Mouse (Mus musculus): ENCODE results near the gene Slc2a3.
"Not testable (repeated sequence)": the region's sequence is repeated elsewhere in the genome, so short reads cannot be mapped to it uniquely, and the experiment has no call there.

The Slc2a3 gene

GRCm38 (mm10) chr6:122703706-122704105 is 97.7 kb downstream of the Slc2a3 start:
- DNase-seq, result no peak

DNA sequence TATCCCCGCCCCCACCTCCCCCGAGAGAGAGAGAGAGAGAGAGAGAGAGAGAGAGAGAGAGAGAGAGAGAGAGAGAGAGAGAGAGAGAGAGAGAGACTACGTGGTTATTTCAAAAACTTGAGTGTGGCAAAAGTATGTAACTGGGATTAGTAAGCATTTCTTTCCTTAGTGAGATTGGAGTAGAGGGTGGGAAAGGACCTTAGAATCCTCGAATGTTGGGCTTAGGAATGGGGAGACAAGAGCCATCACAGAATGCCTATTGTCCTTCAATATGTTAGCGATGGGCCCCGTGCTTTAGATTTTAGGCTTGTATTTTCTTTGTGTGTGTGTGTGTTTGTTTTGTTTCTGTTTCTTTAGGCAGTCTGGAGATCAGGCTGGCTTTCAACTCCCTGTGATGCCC is 98.2 kb downstream of the Slc2a3 start:
- DNase-seq, result no peak

DNA sequence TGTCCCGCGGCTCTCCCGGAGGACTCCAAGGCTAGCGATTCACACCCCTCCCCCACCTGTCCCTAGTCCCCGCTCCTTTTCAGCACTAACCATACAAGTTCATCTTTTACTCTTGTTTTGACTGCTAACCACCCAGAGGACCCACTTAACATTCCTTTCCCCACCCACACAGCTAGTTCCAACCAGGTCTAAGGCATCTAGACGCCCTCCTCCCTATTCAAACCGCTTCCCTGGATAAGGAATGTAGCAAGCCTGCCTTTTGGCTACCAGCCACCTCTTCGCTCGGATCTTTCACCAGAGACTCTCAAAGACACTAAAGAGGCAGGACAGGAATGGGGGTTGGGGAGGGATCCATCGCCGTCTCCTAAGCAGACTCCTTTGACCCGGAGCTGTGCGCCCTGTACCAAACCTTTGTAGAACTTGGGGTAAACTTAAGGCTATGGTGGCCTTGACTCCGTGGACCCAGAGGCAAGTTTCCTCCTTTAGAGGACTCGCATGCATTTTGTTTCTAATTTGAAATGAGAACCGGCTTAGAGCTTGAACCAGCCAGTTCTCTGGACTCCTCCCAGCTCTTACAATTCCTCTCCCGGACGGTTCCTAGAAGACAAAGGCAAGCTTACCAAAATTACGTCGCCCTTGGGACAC is 98.8 kb downstream of the Slc2a3 start:
- no peak for DNase-seq

- DNase-seq, result no peak
These were observed 99.6 kb downstream of the Slc2a3 start for GRCm38 (mm10) chr6:122701816-122702215.

GRCm38 (mm10) chr6:122699628-122700027 is 101.8 kb downstream of the Slc2a3 start:
- not testable (repeated sequence) for DNase-seq

DNA sequence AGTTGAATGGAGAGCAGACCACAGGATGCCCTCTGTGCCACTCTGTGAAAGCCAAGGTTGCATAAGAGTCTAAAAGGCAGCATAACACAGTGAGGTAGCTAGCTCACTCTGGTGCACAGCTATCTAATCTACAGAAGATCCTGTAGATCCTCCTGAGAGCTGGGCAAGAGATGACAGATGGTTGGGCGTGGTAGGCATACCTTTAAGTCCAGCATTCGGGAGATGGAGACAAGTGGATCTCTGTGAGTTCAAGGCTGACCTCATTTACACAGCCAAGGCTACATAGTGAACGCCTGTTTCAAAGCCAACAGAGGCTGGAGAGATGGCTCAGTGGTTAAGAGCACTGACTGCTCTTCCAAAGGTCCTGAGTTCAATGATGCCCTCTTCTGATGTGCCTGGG is 106.0 kb downstream of the Slc2a3 start:
- no peak for DNase-seq

GRCm38 (mm10) chr6:122690082-122690481 is 111.4 kb downstream of the Slc2a3 start:
- no peak for DNase-seq

DNA sequence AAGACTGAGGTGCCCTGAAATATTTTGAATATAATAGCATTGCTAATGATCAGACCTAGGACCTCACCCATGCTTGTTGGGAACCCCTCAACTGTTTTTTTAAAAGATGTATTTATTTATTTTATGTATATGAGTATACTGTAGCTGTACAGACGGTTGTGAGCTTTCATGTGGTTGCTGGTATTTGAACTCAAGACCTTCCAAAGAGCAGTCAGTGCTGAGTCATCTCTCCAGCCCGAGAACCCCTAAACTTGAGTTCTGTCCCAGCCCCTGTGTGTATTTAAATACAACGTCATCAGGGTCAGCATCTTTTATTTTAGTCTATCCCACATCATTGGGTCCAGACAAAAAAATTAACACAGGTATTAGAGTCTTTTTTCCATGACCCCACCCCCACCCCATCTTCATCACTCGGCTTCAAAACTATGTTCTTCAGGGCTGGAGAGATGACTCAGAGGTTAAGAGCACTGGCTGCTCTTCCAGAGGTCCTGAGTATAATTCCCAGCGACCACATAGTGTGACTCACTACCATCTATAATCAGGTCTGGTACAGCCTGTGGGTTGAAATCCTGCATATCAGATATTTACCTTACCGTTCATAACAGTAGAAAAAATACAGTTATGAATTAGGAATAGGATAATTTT is 111.9 kb downstream of the Slc2a3 start:
- DNase-seq, result no peak

DNA sequence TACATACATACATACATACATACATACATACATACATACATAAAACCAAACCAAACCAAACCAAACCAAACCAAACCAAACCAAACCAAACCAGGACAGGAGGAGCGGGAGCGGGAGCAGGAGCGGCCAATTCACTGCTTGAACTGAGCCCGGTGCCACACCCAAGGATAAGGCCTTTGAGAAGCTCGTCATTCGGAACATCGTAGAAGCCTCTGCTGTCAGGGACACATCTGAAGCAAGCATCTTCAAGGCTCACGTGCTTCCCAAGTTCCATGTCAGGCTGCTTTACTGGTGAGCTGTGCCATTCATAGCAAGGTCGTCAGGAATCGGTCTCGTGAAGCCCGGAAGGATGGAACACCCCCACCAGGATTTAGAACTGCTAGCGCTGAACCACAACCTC is 114.7 kb downstream of the Slc2a3 start:
- DNase-seq, result no peak

DNA sequence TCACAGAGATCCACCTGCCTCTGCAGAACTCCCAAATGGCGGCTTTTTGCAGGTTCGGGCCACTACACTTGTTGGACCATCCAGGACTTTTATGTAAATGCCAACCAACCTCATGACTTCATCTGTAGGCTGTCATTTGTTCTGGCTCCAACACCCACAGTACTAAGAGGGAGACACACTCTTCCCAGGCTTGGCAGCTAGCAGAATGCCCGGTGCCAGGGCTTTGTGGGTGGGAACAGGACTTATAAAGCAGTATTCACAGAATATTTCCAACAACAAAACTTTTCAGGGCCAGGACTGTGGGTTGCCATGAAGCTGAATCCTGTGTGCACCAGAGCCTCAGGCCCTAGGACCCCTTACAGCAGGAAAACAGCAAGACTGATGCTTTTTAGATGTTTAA is 118.8 kb downstream of the Slc2a3 start:
- DNase-seq, result no peak
